Mouse (Mus musculus) embryo, embryonic 10.5 days (tissue): Measurements from ENCODE around the gene Yipf7.
A peak's percentile ranks its signal among the peaks of the same experiment; 100 is the strongest.

ENCODE experiments used
- DNase-seq: peaks from one replicate; pipeline ENCODE4 v3.0.0-alpha.2; 2015; ENCODE audit warnings: low spot score

Gene Yipf7

GRCm38 (mm10) chr5:69542489-69542888, at the start of gene Yipf7:
Yipf7 (minus strand) TSS chr5:69542648.
- DNase-seq: no peak

- DNase-seq: peak; percentile 93
These were observed 49.4 kb upstream of the Yipf7 start, which contains the start of gene Gnpda2 for GRCm38 (mm10) chr5:69591640-69592461. Gnpda2 (minus strand) TSS chr5:69592340.

GRCm38 (mm10) chr5:69557404-69557935, 15.0 kb upstream of the Yipf7 start:
- peak; percentile 66 for DNase-seq

- peak; percentile 95 for DNase-seq
These were observed 14.4 kb upstream of the Yipf7 start, which contains the start of gene Guf1 for GRCm38 (mm10) chr5:69556628-69557403. Guf1 (plus strand) TSS chr5:69556923.

GRCm38 (mm10) chr5:69541680-69542079, 768 bp downstream of the Yipf7 start:
- no peak for DNase-seq

- DNase-seq: no peak
These were observed 18.5 kb downstream of the Yipf7 start for GRCm38 (mm10) chr5:69523944-69524343.

GRCm38 (mm10) chr5:69522064-69522463, 20.4 kb downstream of the Yipf7 start:
- no peak for DNase-seq

- peak; percentile 76 for DNase-seq
These were observed 21.7 kb downstream of the Yipf7 start for GRCm38 (mm10) chr5:69520661-69521278.

GRCm38 (mm10) chr5:69512203-69512602, 30.2 kb downstream of the Yipf7 start:
- DNase-seq: peak; percentile 8

- DNase-seq: peak; percentile 14
These were observed 30.8 kb downstream of the Yipf7 start for GRCm38 (mm10) chr5:69511631-69512030.

GRCm38 (mm10) chr5:69507045-69507444, 35.4 kb downstream of the Yipf7 start:
- no peak for DNase-seq

GRCm38 (mm10) chr5:69489046-69489445, 53.4 kb downstream of the Yipf7 start:
- no peak for DNase-seq

GRCm38 (mm10) chr5:69467520-69467919, 74.9 kb downstream of the Yipf7 start:
- no peak for DNase-seq
